Mouse (Mus musculus): Measurements from ENCODE around the gene Cyp2ab1. TPM values are rescaled to one million over a fixed set of nuclear protein-coding genes. Genes with fewer than 3 reads are reported as not detected.
A peak's percentile ranks its signal among the peaks of the same experiment; 100 is the strongest.

Cyp2ab1 gene
- polyA plus RNA-seq, 1 experiment from 2014 or later: not detected

- Histone ChIP-seq H3K9me3 (ENCODE audit: control insufficient read depth, low read length) (no peaks in the 10 kb centered on the region), H3K4me3 (ENCODE audit: low read depth, low read length) (peak within 1 kb of the TSS; percentile 67), H3K27ac (ENCODE audit: low read depth, low read length) (0 out of 2 replicates have a peak within 1 kb of the TSS, but pooled peaks have one; percentile 30), H3K4me2 (replicated peaks; ENCODE audit: low read depth, low read length) (peak within 1 kb of the TSS; percentile 77), H3K4me1 (replicated peaks; ENCODE audit: control insufficient read depth, insufficient read depth, low read length) (no peaks in the 10 kb centered on the region), H3K36me3 (ENCODE audit: control insufficient read depth, insufficient read depth, low read length) (no peaks in the 10 kb centered on the region), H3K9ac (ENCODE audit: low read depth, low read length) (peak within 1 kb of the TSS; percentile 87), H3K27me3 (ENCODE audit: control insufficient read depth, insufficient read depth, low read length) (no peaks in the 10 kb centered on the region)
- peak; percentile 93 for DNase-seq (ENCODE audit: low spot score)
- WGBS: under 1% methylated on average over 52 of the region's 52 CpGs
- ATAC-seq (ENCODE audit: low FRiP score): peak; percentile 94
Observed at GRCm38 (mm10) chr16:20301770-20302649, 23.2 kb downstream of the Cyp2ab1 start, which contains the start of gene Parl. Gene Parl, minus strand, starts transcription at chr16:20302387.

GRCm38 (mm10) chr16:20300076-20300475, 25.1 kb downstream of the Cyp2ab1 start:
- H3K4me3 ChIP-seq (ENCODE audit: low read depth, low read length): no peak overlapping the region
- H3K4me1 ChIP-seq (replicated peaks; ENCODE audit: control insufficient read depth, insufficient read depth, low read length): no peaks in the 10 kb centered on the region
- 94% methylated on average over 2 of the region's 2 CpGs for WGBS
- no peaks in the 10 kb centered on the region for H3K36me3 ChIP-seq (ENCODE audit: control insufficient read depth, insufficient read depth, low read length)
- ATAC-seq (ENCODE audit: low FRiP score): no peak
- no peak overlapping the region for H3K27ac ChIP-seq (ENCODE audit: low read depth, low read length)
- H3K4me2 ChIP-seq (replicated peaks; ENCODE audit: low read depth, low read length): no peak overlapping the region
- H3K27me3 ChIP-seq (ENCODE audit: control insufficient read depth, insufficient read depth, low read length): no peaks in the 10 kb centered on the region
- H3K9me3 ChIP-seq (ENCODE audit: control insufficient read depth, low read length): no peaks in the 10 kb centered on the region
- no peak for DNase-seq (ENCODE audit: low spot score)
- H3K9ac ChIP-seq (ENCODE audit: low read depth, low read length): no peak overlapping the region

GRCm38 (mm10) chr16:20280238-20280637, 45.0 kb downstream of the Cyp2ab1 start:
- WGBS: 94% methylated on average over 4 of the region's 4 CpGs
- H3K36me3 ChIP-seq (ENCODE audit: control insufficient read depth, insufficient read depth, low read length): peaks cover 5% of the 10 kb centered on the region; the same call in 1 of the 2 replicates
- H3K4me2 ChIP-seq (replicated peaks; ENCODE audit: low read depth, low read length): no peak overlapping the region
- H3K4me3 ChIP-seq (ENCODE audit: low read depth, low read length): no peak overlapping the region
- no peak overlapping the region for H3K9ac ChIP-seq (ENCODE audit: low read depth, low read length)
- no peak overlapping the region for H3K27ac ChIP-seq (ENCODE audit: low read depth, low read length)
- ATAC-seq (ENCODE audit: low FRiP score) (no peak), DNase-seq (ENCODE audit: low spot score) (no peak)
- no peaks in the 10 kb centered on the region for H3K4me1 ChIP-seq (replicated peaks; ENCODE audit: control insufficient read depth, insufficient read depth, low read length)
- H3K27me3 ChIP-seq (ENCODE audit: control insufficient read depth, insufficient read depth, low read length): no peaks in the 10 kb centered on the region
- no peaks in the 10 kb centered on the region for H3K9me3 ChIP-seq (ENCODE audit: control insufficient read depth, low read length)

- H3K4me2 ChIP-seq (replicated peaks; ENCODE audit: low read depth, low read length): no peak overlapping the region
- H3K9me3 ChIP-seq (ENCODE audit: control insufficient read depth, low read length): no peaks in the 10 kb centered on the region
- no peaks in the 10 kb centered on the region for H3K27me3 ChIP-seq (ENCODE audit: control insufficient read depth, insufficient read depth, low read length)
- H3K4me3 ChIP-seq (ENCODE audit: low read depth, low read length): no peak overlapping the region
- H3K9ac ChIP-seq (ENCODE audit: low read depth, low read length): no peak overlapping the region
- 92% methylated on average over 5 of the region's 5 CpGs for WGBS
- H3K27ac ChIP-seq (ENCODE audit: low read depth, low read length): no peak overlapping the region
- H3K36me3 ChIP-seq (ENCODE audit: control insufficient read depth, insufficient read depth, low read length): peaks cover 5% of the 10 kb centered on the region; the same call in 1 of the 2 replicates
- no peak for ATAC-seq (ENCODE audit: low FRiP score)
- no peak for DNase-seq (ENCODE audit: low spot score)
- no peaks in the 10 kb centered on the region for H3K4me1 ChIP-seq (replicated peaks; ENCODE audit: control insufficient read depth, insufficient read depth, low read length)
Observed at GRCm38 (mm10) chr16:20279395-20279794, 45.8 kb downstream of the Cyp2ab1 start.

- DNase-seq (ENCODE audit: low spot score): no peak
- Histone ChIP-seq H3K27me3 (ENCODE audit: control insufficient read depth, insufficient read depth, low read length) (no peaks in the 10 kb centered on the region), H3K9me3 (ENCODE audit: control insufficient read depth, low read length) (no peaks in the 10 kb centered on the region), H3K9ac (ENCODE audit: low read depth, low read length) (no peak overlapping the region), H3K4me1 (replicated peaks; ENCODE audit: control insufficient read depth, insufficient read depth, low read length) (no peaks in the 10 kb centered on the region), H3K4me3 (ENCODE audit: low read depth, low read length) (no peak overlapping the region), H3K27ac (ENCODE audit: low read depth, low read length) (no peak overlapping the region), H3K36me3 (ENCODE audit: control insufficient read depth, insufficient read depth, low read length) (no peaks in the 10 kb centered on the region), H3K4me2 (replicated peaks; ENCODE audit: low read depth, low read length) (no peak overlapping the region)
- WGBS: 62% methylated on average over 3 of the region's 3 CpGs
- no peak for ATAC-seq (ENCODE audit: low FRiP score)
Observed at GRCm38 (mm10) chr16:20272994-20273393, 52.2 kb downstream of the Cyp2ab1 start.

GRCm38 (mm10) chr16:20271339-20271738, 53.9 kb downstream of the Cyp2ab1 start:
- 81% methylated on average over 4 of the region's 4 CpGs for WGBS
- Histone ChIP-seq H3K27me3 (ENCODE audit: control insufficient read depth, insufficient read depth, low read length) (no peaks in the 10 kb centered on the region), H3K36me3 (ENCODE audit: control insufficient read depth, insufficient read depth, low read length) (no peaks in the 10 kb centered on the region), H3K9me3 (ENCODE audit: control insufficient read depth, low read length) (no peaks in the 10 kb centered on the region), H3K4me2 (replicated peaks; ENCODE audit: low read depth, low read length) (no peak overlapping the region), H3K4me3 (ENCODE audit: low read depth, low read length) (no peak overlapping the region), H3K9ac (ENCODE audit: low read depth, low read length) (no peak overlapping the region), H3K27ac (ENCODE audit: low read depth, low read length) (no peak overlapping the region), H3K4me1 (replicated peaks; ENCODE audit: control insufficient read depth, insufficient read depth, low read length) (no peaks in the 10 kb centered on the region)
- DNase-seq (ENCODE audit: low spot score) (no peak), ATAC-seq (ENCODE audit: low FRiP score) (no peak)

GRCm38 (mm10) chr16:20265089-20265488, 60.1 kb downstream of the Cyp2ab1 start:
- no peaks in the 10 kb centered on the region for H3K27me3 ChIP-seq (ENCODE audit: control insufficient read depth, insufficient read depth, low read length)
- no peaks in the 10 kb centered on the region for H3K4me1 ChIP-seq (replicated peaks; ENCODE audit: control insufficient read depth, insufficient read depth, low read length)
- H3K36me3 ChIP-seq (ENCODE audit: control insufficient read depth, insufficient read depth, low read length): no peaks in the 10 kb centered on the region
- no peaks in the 10 kb centered on the region for H3K9me3 ChIP-seq (ENCODE audit: control insufficient read depth, low read length)
- no peak for DNase-seq (ENCODE audit: low spot score)
- 85% methylated on average over 7 of the region's 7 CpGs for WGBS
- H3K4me3 ChIP-seq (ENCODE audit: low read depth, low read length): no peak overlapping the region
- ATAC-seq (ENCODE audit: low FRiP score): no peak
- H3K4me2 ChIP-seq (replicated peaks; ENCODE audit: low read depth, low read length): no peak overlapping the region
- no peak overlapping the region for H3K9ac ChIP-seq (ENCODE audit: low read depth, low read length)
- no peak overlapping the region for H3K27ac ChIP-seq (ENCODE audit: low read depth, low read length)
